Mouse (Mus musculus) forebrain, embryonic 14.5 days (tissue): ENCODE measurements around the gene Nkx6-2. TPM values are rescaled to one million over a fixed set of nuclear protein-coding genes. Genes with fewer than 3 reads are reported as not detected.

Experiments used
- ATAC-seq: fragments of 200-750 bp; cut with Nextera tagmentation; 2 replicates; pipeline ENCODE4 v1.8.0; 2017; ENCODE audit warnings: mild to moderate bottlenecking, moderate library complexity
- DNase-seq: peaks from one replicate; pipeline ENCODE4 v3.0.0-alpha.2; 2015; ENCODE audit warnings: low spot score
- H3K27ac ChIP-seq: fragments of 300-500 bp; sonication (generic); 2 replicates; pipeline ENCODE4 v1.5.1; 2014; ENCODE audit warnings: low read depth, mild to moderate bottlenecking, control low read depth, low read length, moderate library complexity
- H3K27me3 ChIP-seq: fragments of 300-500 bp; sonication (generic); replicated peaks from 2 replicates; pipeline ENCODE4 v1.6.1; 2014; ENCODE audit warnings: low read length, control low read depth, mixed read lengths; ENCODE audit not compliant: control insufficient read depth, insufficient read depth
- H3K36me3 ChIP-seq: fragments of 300-500 bp; sonication (generic); 2 replicates; pipeline ENCODE4 v1.6.1; 2014; ENCODE audit warnings: low read length, control low read depth; ENCODE audit not compliant: control insufficient read depth, insufficient read depth
- H3K4me1 ChIP-seq: fragments of 300-500 bp; sonication (generic); 2 replicates; pipeline ENCODE4 v1.6.1; 2014; ENCODE audit warnings: antibody characterized with exemption, low read length, control low read depth; ENCODE audit not compliant: control insufficient read depth, insufficient read depth
- H3K4me2 ChIP-seq: fragments of 300-500 bp; sonication (generic); 2 replicates; pipeline ENCODE4 v1.6.1; 2014; ENCODE audit warnings: mild to moderate bottlenecking, control low read depth, low read length
- H3K4me3 ChIP-seq: fragments of 300-500 bp; sonication (generic); 2 replicates; pipeline ENCODE4 v1.5.1; 2014; ENCODE audit warnings: low read depth, low read length, control low read depth
- H3K9ac ChIP-seq: fragments of 300-500 bp; sonication (generic); 2 replicates; pipeline ENCODE4 v1.6.1; 2014; ENCODE audit warnings: mild to moderate bottlenecking, low read length, control low read depth, moderate library complexity
- H3K9me3 ChIP-seq: fragments of 300-500 bp; sonication (generic); replicated peaks from 2 replicates; pipeline ENCODE4 v1.6.1; 2016; ENCODE audit warnings: low read length, control low read depth, mixed read lengths; ENCODE audit not compliant: control insufficient read depth
- WGBS: fragments of 180-500 bp; shearing (Covaris S2); extraction: QIAGEN DNeasy Blood & Tissue Kit; methylation state at CpG from one replicate; pipeline ENCODE4 v1.1.7; 2014; 5-methylcytosine and 5-hydroxymethylcytosine counted together
- polyA plus RNA-seq: library from polyadenylated mRNA; unstranded; fragments of >200 nt; fragmentation: Nextera tagmentation; extraction: Ambion mirVana; gene quantifications from 2 replicates; pipeline ENCODE4 v1.2.1, GENCODE M21; 2014

Nkx6-2 gene
- polyA plus RNA-seq, 1 experiment from 2014 or later: 1.7 TPM

GRCm38 (mm10) chr7:139537831-139538230 is 44.8 kb downstream of the Nkx6-2 start:
- Histone ChIP-seq H3K4me3 (no peak overlapping the region), H3K36me3 (no peaks in the 10 kb centered on the region), H3K9ac (no peak overlapping the region), H3K4me2 (no peak overlapping the region), H3K4me1 (no peaks in the 10 kb centered on the region), H3K27ac (no peak overlapping the region), H3K27me3 (peaks cover 38% of the 10 kb centered on the region), H3K9me3 (no peaks in the 10 kb centered on the region)
- no peak for DNase-seq
- WGBS: 93% methylated on average over 9 of the region's 9 CpGs
- no peak for ATAC-seq

DNA sequence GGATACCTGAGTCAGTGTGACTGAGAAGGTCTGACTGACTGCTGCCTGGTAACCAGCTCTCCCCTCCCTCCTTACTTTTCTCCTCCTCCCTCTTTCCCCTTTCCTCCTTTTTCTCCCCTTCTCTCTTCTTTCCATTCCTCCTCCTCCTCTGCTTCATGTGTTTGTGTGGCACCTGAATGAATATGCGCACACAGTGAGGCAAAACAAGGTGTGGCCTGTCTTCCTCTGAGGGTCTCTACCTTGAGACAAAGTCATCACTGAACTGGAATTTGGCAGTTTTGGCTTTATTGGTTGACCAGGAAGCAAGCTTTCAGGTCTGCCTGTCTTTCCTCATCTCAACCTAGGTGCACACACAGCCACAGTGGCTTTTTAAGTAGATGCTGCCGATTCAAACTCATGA is 45.8 kb downstream of the Nkx6-2 start:
- no peak for DNase-seq
- Histone ChIP-seq H3K9me3 (no peaks in the 10 kb centered on the region), H3K4me1 (no peaks in the 10 kb centered on the region), H3K4me2 (no peak overlapping the region), H3K4me3 (no peak overlapping the region), H3K27ac (no peak overlapping the region), H3K9ac (no peak overlapping the region), H3K27me3 (peaks cover 38% of the 10 kb centered on the region), H3K36me3 (no peaks in the 10 kb centered on the region)
- WGBS: 89% methylated on average over 2 of the region's 2 CpGs
- no peak for ATAC-seq

- Histone ChIP-seq H3K9ac (no peak overlapping the region), H3K36me3 (no peaks in the 10 kb centered on the region), H3K9me3 (no peaks in the 10 kb centered on the region), H3K4me1 (0 out of 2 replicates have a peak, but pooled peaks cover 4% of the 10 kb centered on the region), H3K4me2 (no peak overlapping the region), H3K27me3 (peaks cover 36% of the 10 kb centered on the region), H3K27ac (no peak overlapping the region), H3K4me3 (no peak overlapping the region)
- 84% methylated on average over 5 of the region's 5 CpGs for WGBS
- ATAC-seq (no peak), DNase-seq (no peak)
These were observed 46.3 kb downstream of the Nkx6-2 start for GRCm38 (mm10) chr7:139536331-139536730.

DNA sequence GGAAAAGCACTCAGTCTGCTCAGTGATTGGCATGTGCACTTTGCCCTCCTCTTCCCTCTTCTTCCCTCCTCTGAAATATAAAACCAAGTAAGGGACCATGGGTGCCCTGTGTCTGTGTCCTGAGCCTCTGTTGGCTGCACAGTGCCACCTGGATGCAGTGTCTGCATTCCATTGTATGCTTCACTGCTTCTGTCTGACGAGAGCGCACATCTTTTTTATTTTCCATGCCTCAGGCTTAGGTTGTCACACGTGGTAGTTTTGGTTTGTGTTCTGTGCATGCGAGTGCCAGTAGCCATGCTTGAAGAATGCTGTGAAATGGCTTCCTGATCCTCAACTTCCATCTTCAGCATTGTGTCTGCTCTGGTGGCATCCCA is 51.2 kb downstream of the Nkx6-2 start:
- Histone ChIP-seq H3K4me3 (no peak overlapping the region), H3K36me3 (0 out of 2 replicates have a peak, but pooled peaks cover 2% of the 10 kb centered on the region), H3K9me3 (no peaks in the 10 kb centered on the region), H3K27me3 (peaks cover 35% of the 10 kb centered on the region), H3K9ac (no peak overlapping the region), H3K4me1 (peaks cover 19% of the 10 kb centered on the region), H3K27ac (no peak overlapping the region), H3K4me2 (no peak overlapping the region)
- ATAC-seq: no peak
- DNase-seq: no peak
- WGBS: 76% methylated on average over 4 of the region's 4 CpGs

DNA sequence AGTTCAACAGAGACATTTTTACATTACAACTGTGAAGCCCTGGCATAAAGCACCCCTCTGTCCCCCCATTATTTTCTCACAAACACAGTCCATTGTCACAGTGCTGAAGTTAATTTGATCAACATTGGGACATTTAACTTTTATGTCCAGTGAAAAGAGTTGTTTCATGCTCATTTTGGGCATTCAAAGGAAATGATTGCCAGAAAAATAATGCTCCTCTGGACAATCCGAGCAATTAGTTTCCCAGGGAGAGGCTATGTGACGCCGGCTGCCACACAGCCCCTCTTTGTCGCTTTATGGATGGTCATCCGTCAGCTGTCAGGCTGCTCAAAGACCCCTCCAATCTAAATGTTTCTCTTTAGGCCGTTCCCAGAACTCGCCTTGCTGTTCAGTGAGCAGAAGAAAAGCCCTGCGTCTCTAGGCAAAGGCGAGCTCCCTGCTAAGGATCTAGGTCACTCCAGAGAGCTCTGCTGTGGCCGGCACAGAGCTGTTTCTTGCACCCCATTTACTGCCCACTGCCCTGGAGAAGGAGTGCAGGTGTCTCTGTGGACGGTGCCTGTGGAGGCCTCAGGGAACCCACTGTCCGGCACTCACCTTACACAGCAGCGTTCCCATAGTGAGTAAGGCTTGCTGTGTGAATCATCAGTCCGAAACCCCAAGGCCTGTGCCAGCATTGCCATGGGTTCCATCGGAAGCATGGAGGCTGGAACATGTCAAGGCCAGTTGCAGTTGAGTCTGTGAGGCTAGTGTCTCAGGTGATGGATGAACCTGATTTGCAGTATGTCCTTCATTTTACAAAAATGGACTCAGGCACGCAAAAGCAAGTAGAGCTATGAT is 51.8 kb downstream of the Nkx6-2 start:
- no peak overlapping the region for H3K4me2 ChIP-seq
- H3K4me3 ChIP-seq: no peak overlapping the region

More for the DNA sequence above, 51.8 kb downstream of the Nkx6-2 start:
- H3K9me3 ChIP-seq: no peaks in the 10 kb centered on the region
- peaks cover 40% of the 10 kb centered on the region for H3K27me3 ChIP-seq
- H3K9ac ChIP-seq: no peak overlapping the region
- DNase-seq: peak; percentile 76
- WGBS: 26% methylated on average over 16 of the region's 16 CpGs
- peak; percentile 78 for ATAC-seq
- H3K4me1 ChIP-seq: peaks cover 19% of the 10 kb centered on the region
- H3K36me3 ChIP-seq: 0 out of 2 replicates have a peak, but pooled peaks cover 3% of the 10 kb centered on the region
- H3K27ac ChIP-seq: no peak overlapping the region

Other genes starting within 250 kb of the Nkx6-2 start
- 12.4 and 13.0 TPM in 2 replicates for gene Inpp5a, start 193.7 kb downstream of the Nkx6-2 start, polyA plus RNA-seq
- 1.1 and 1.2 TPM in 2 replicates for gene Cfap46, start 101.0 kb upstream of the Nkx6-2 start, polyA plus RNA-seq